Mouse (Mus musculus) liver, embryonic 16.5 days (tissue): ENCODE results near the gene Sh2d7. TPM values are rescaled to one million over a fixed set of nuclear protein-coding genes. Genes with fewer than 3 reads are reported as not detected.

Source experiments
- ATAC-seq: fragments of 200-750 bp; cut with Nextera tagmentation; 2 replicates; pipeline ENCODE4 v1.8.0; 2017; ENCODE audit warnings: low read depth, mild to moderate bottlenecking, moderate number of reproducible peaks, moderate library complexity
- H3K27ac ChIP-seq: fragments of 300-500 bp; sonication (generic); 2 replicates; pipeline ENCODE4 v1.5.1; 2014; ENCODE audit warnings: mild to moderate bottlenecking, low read length
- H3K27me3 ChIP-seq: fragments of 300-500 bp; sonication (generic); 2 replicates; pipeline ENCODE4 v1.6.1; 2014; ENCODE audit warnings: low read depth, low read length, mixed read lengths; ENCODE audit not compliant: control insufficient read depth, insufficient read depth
- H3K36me3 ChIP-seq: fragments of 300-500 bp; sonication (generic); 2 replicates; pipeline ENCODE4 v1.6.1; 2014; ENCODE audit warnings: mild to moderate bottlenecking; ENCODE audit not compliant: control insufficient read depth, insufficient read depth
- H3K4me1 ChIP-seq: fragments of 300-500 bp; sonication (generic); 2 replicates; pipeline ENCODE4 v1.6.1; 2014; ENCODE audit warnings: low read depth, low read length, mixed read lengths; ENCODE audit not compliant: control insufficient read depth
- H3K4me2 ChIP-seq: fragments of 300-500 bp; sonication (generic); 2 replicates; pipeline ENCODE4 v1.6.1; 2014; ENCODE audit warnings: low read depth, low read length, mixed read lengths
- H3K4me3 ChIP-seq: fragments of 300-500 bp; sonication (generic); 2 replicates; pipeline ENCODE4 v1.5.1; 2014; ENCODE audit warnings: low read depth, mild to moderate bottlenecking, low read length
- H3K9ac ChIP-seq: fragments of 300-500 bp; sonication (generic); 2 replicates; pipeline ENCODE4 v1.6.1; 2014; ENCODE audit warnings: low read depth, low read length
- H3K9me3 ChIP-seq: fragments of 300-500 bp; sonication (generic); replicated peaks from 2 replicates; pipeline ENCODE4 v1.6.1; 2016; ENCODE audit warnings: low read length; ENCODE audit not compliant: control insufficient read depth
- WGBS: fragments of 180-500 bp; shearing (Covaris S2); extraction: QIAGEN DNeasy Blood & Tissue Kit; methylation state at CpG from one replicate; pipeline ENCODE4 v1.1.7; 2014; ENCODE audit not compliant: insufficient replicate concordance; 5-methylcytosine and 5-hydroxymethylcytosine counted together
- polyA plus RNA-seq: library from polyadenylated mRNA; unstranded; fragments of >200 nt; fragmentation: Nextera tagmentation; extraction: Ambion mirVana; gene quantifications from 2 replicates; pipeline ENCODE4 v1.2.1, GENCODE M21; 2015

The Sh2d7 gene
- polyA plus RNA-seq, 1 experiment from 2014 or later: not detected

DNA sequence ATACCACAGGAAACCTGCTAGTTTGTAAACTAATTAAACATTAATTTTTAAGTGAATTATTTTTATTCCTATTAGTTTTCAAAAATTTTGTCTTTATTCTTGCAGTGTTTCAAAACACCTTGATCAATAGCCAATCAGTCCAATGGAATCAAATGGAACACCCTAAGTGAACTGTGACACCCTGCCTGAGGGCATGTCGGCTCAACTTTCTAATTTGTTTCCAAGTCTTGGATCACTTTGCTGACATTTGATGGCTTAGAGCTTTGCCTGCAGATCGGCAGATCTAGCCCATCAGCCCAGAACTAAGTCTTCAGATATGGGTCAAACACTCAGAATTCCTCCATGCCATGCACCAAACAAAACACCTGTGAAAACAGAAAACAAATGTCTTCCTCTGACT is 22.8 kb upstream of the Sh2d7 start:
- Histone ChIP-seq H3K9ac (no peak overlapping the region), H3K36me3 (no peaks in the 10 kb centered on the region), H3K27ac (no peak overlapping the region), H3K9me3 (no peaks in the 10 kb centered on the region), H3K4me1 (no peaks in the 10 kb centered on the region), H3K27me3 (no peaks in the 10 kb centered on the region), H3K4me3 (no peak overlapping the region), H3K4me2 (no peak overlapping the region)
- no peak for ATAC-seq
- WGBS: 62% methylated on average over 2 of the region's 2 CpGs

DNA sequence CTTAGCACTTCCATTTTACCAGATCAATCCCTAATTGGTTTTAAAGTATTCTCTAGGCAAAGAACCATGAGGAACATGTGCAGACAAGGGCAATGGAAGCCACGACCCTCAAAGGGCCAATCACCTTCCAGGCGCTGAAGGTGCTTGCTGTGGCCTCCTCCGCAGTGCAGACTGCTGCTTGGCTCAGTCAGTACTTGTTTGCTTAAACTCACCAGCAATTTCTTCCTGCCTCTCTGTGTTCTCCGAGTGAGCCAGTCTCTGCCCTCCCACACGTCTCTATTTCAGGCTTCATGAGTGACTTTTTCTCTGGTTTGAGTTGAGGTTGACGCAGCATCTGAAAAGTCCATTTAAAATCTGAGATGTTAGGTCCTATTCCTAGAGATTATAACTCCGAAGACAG is 19.9 kb upstream of the Sh2d7 start:
- 50% methylated on average over 7 of the region's 7 CpGs for WGBS
- no peaks in the 10 kb centered on the region for H3K36me3 ChIP-seq
- no peak overlapping the region for H3K4me3 ChIP-seq

DNA sequence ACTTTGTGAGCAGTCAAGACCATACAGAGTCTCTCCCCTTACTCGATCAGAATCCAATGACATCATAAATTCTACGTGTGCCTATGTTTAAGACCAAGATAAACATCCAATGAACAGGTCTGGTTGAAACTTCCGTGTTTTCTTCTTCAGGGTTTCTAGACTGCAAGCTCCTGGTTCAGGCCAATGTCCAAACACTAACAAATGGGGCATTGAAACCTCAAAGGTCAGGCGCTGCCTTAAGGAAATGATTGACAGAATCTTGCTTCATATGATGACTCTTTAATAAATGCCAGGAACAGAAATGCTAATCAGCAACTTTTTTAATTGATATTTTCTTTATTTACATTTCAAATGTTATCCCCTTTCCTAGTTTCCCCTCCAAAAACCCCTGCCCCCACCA is 18.5 kb upstream of the Sh2d7 start:
- no peak for ATAC-seq
- Histone ChIP-seq H3K36me3 (no peaks in the 10 kb centered on the region), H3K9ac (no peak overlapping the region), H3K4me2 (no peak overlapping the region), H3K4me1 (no peaks in the 10 kb centered on the region), H3K9me3 (no peaks in the 10 kb centered on the region), H3K27me3 (no peaks in the 10 kb centered on the region), H3K27ac (no peak overlapping the region), H3K4me3 (no peak overlapping the region)
- 53% methylated on average over 4 of the region's 4 CpGs for WGBS

More for the DNA sequence above, 19.9 kb upstream of the Sh2d7 start:
- Histone ChIP-seq H3K4me2 (no peak overlapping the region), H3K4me1 (no peaks in the 10 kb centered on the region), H3K27ac (no peak overlapping the region), H3K27me3 (no peaks in the 10 kb centered on the region), H3K9ac (no peak overlapping the region), H3K9me3 (no peaks in the 10 kb centered on the region)
- no peak for ATAC-seq

DNA sequence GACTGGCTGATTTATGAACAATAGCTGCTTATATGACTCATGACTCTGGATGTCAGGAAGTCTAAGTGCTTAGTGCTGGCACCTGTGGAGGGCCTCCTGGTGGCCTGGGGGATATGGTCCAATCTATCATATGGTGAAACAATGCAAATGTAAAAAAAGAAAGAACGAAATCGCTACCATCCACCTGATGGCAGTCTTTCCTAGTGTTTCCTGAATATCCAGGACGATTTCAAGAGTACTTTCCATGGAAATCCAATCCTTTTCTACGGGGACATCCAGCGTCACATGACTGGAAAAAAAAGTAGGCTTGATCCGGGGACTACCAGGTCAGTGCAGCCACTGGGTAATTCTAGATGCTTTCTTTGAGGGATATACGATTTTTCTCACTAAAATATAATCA is 11.1 kb upstream of the Sh2d7 start:
- Histone ChIP-seq H3K36me3 (no peaks in the 10 kb centered on the region), H3K9me3 (no peaks in the 10 kb centered on the region), H3K4me3 (no peak overlapping the region), H3K27me3 (no peaks in the 10 kb centered on the region; the same call in 1 of the 2 replicates), H3K4me1 (no peaks in the 10 kb centered on the region), H3K4me2 (no peak overlapping the region), H3K9ac (no peak overlapping the region), H3K27ac (no peak overlapping the region)
- WGBS: 60% methylated on average over 7 of the region's 7 CpGs
- ATAC-seq: no peak

DNA sequence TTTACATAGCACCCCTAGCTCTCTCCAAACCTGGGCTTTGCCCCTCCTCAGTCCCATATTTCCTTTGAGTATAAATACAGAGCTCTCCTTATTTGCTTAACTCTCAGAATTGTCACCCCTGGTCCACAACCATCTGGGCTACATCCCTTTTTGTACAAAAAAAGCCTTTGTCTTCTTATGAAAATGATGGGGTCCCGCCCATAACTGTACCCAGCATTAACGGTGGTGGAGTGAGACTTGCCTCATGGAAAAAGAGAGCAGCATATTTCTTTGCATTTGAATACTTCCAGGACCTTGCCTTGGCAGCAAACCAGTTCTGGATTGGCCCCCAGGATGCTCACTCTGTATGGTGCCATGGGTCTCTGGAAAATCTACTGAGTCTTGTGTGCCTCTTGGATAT is 8.8 kb upstream of the Sh2d7 start:
- H3K27me3 ChIP-seq: no peaks in the 10 kb centered on the region; the same call in 1 of the 2 replicates
- H3K4me1 ChIP-seq: no peaks in the 10 kb centered on the region
- H3K9me3 ChIP-seq: no peaks in the 10 kb centered on the region
- H3K4me2 ChIP-seq: no peak overlapping the region
- no peak for ATAC-seq
- WGBS: 53% methylated on average over 2 of the region's 2 CpGs
- H3K36me3 ChIP-seq: no peaks in the 10 kb centered on the region
- no peak overlapping the region for H3K4me3 ChIP-seq
- H3K9ac ChIP-seq: no peak overlapping the region
- no peak overlapping the region for H3K27ac ChIP-seq

DNA sequence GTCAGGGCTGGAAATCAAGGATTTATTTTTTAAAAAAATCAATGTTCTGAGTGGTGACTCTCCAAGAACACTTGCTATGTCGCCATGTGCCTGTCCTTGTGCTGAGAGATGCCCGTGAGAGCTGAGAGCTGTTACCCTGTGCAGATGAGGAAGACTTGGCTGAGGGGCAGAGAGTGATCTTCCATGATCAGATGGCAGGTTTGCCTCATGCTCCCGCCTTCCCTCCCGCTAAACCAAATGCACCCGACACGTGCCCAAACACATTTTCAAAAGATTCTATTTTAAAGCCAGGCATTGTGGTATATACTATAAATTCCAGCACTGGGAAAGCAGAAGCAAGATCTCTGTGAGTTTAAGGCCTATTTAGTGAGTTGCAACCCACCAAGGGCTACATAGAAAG is 7.9 kb upstream of the Sh2d7 start:
- no peak overlapping the region for H3K9ac ChIP-seq
- no peak overlapping the region for H3K4me2 ChIP-seq
- no peaks in the 10 kb centered on the region for H3K9me3 ChIP-seq
- no peaks in the 10 kb centered on the region for H3K36me3 ChIP-seq
- no peaks in the 10 kb centered on the region; the same call in 1 of the 2 replicates for H3K27me3 ChIP-seq
- WGBS: 64% methylated on average over 6 of the region's 6 CpGs
- no peaks in the 10 kb centered on the region for H3K4me1 ChIP-seq
- no peak for ATAC-seq
- H3K4me3 ChIP-seq: no peak overlapping the region
- no peak overlapping the region for H3K27ac ChIP-seq

DNA sequence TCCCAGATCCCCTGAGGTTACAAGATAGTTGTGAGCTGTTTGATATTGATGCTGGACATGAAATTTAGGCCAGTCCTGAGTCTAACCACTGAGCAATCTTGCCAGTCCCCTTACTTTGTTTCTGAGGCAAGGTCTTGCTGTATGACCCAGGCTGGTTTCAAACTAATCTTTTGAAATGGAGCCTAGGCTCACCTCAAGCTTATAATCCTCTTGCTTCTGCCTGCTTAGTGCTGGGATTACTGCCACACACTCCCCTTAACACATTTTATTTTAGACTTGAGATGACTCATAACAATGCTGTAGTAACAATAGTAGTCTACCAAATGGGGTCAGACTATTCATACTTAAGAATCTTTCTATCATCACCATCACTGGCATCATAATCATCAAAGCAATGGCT is 7.4 kb upstream of the Sh2d7 start:
- Histone ChIP-seq H3K4me3 (no peak overlapping the region), H3K36me3 (no peaks in the 10 kb centered on the region), H3K4me1 (no peaks in the 10 kb centered on the region), H3K27me3 (no peaks in the 10 kb centered on the region; the same call in 1 of the 2 replicates), H3K9me3 (no peaks in the 10 kb centered on the region), H3K4me2 (no peak overlapping the region), H3K9ac (no peak overlapping the region), H3K27ac (no peak overlapping the region)
- no peak for ATAC-seq

DNA sequence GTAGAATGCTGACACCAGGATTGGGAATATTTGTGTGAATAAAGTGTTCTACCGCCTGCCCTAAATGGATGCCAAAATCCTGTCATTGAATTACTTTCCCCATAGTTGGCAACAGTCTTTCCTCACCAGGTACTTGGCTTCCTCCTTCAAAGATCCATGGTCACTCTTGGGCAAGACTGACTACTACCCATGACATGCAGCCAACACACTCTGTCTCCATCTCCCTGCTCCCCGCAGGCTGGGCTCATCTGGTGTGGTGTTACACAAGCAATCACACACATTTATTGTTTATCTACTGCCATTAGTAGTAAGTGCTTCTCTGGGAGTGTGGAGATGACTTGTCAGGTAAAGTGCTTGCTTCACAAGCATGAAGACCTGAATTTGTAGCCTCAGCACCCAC is 5.9 kb upstream of the Sh2d7 start:
- no peak overlapping the region for H3K9ac ChIP-seq
- no peaks in the 10 kb centered on the region for H3K9me3 ChIP-seq
- no peak overlapping the region for H3K4me2 ChIP-seq
- no peaks in the 10 kb centered on the region for H3K27me3 ChIP-seq
- H3K4me1 ChIP-seq: no peaks in the 10 kb centered on the region
- no peak overlapping the region for H3K27ac ChIP-seq
- 71% methylated on average over 2 of the region's 2 CpGs for WGBS
- H3K36me3 ChIP-seq: no peaks in the 10 kb centered on the region
- no peak overlapping the region for H3K4me3 ChIP-seq
- no peak for ATAC-seq

DNA sequence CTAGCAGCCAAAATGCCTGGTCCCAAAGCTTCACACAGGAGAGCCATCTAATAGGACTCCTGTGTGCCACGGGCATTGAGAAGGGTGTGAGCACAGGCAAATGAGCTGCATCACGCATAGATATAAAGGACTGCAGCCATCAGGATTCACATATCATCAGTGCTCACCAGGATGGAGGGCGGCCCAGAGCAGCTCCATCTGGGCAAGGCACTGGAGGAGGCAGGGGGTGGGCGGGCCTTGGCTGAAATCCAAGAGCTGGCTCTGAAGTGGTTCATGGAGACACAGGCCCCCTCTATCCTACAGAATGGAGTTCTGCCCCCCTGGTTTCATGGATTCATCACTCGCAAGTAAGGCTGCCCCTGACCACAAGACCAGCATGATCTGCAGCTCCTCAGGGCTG is 4.8 kb upstream of the Sh2d7 start:
- ATAC-seq: no peak
- no peaks in the 10 kb centered on the region for H3K27me3 ChIP-seq

DNA sequence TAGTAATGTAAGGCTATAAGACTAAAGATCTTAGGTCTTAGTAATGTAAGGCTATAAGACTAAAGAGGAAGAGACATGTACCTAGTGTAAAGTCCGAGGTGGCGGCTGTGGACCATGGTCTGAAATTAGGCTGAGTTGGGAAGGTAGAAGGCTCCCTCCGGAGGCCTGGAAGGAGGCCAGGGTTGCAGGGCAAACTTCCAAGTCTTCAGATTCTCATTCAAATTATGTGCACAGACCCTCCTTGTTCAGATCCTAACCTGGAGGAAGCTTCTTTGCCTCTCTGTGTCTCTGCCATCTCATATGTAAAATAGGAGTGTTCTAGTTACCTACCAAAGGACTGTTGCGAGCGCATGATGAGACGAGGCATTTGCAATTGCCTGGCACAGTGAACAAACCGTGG is 2.5 kb upstream of the Sh2d7 start:
- H3K36me3 ChIP-seq: no peaks in the 10 kb centered on the region
- 68% methylated on average over 7 of the region's 7 CpGs for WGBS

More for the DNA sequence above, 4.8 kb upstream of the Sh2d7 start:
- H3K4me2 ChIP-seq: no peak overlapping the region
- WGBS: 51% methylated on average over 5 of the region's 5 CpGs
- no peak overlapping the region for H3K27ac ChIP-seq
- no peak overlapping the region for H3K9ac ChIP-seq
- H3K4me1 ChIP-seq: no peaks in the 10 kb centered on the region
- no peaks in the 10 kb centered on the region for H3K36me3 ChIP-seq
- H3K9me3 ChIP-seq: no peaks in the 10 kb centered on the region
- no peak overlapping the region for H3K4me3 ChIP-seq

More for the DNA sequence above, 2.5 kb upstream of the Sh2d7 start:
- no peaks in the 10 kb centered on the region for H3K27me3 ChIP-seq
- no peak overlapping the region for H3K27ac ChIP-seq
- no peak overlapping the region for H3K9ac ChIP-seq
- no peak for ATAC-seq
- no peaks in the 10 kb centered on the region for H3K9me3 ChIP-seq
- H3K4me2 ChIP-seq: no peak overlapping the region
- no peaks in the 10 kb centered on the region for H3K4me1 ChIP-seq
- no peak overlapping the region for H3K4me3 ChIP-seq
